Mouse (Mus musculus): ENCODE measurements at regions not wholly inside any gene's neighbourhood (a gene's known extent, or its start where the extent isn't known, plus 50 kb on each side); places are given as distances from the start of the nearest gene placed in this dataset.

GRCm38 (mm10) chrX:16998578-16998977 lies 87.0 kb upstream of the Ndp start:
- TF ChIP-seq IRF4 (IDR thresholded peaks at IDR 0.05; ENCODE audit: low read depth, low read length) (no peak), NRF1 (IDR thresholded peaks at IDR 0.05; ENCODE audit: low read depth, low read length) (no peak), POLR2A (IDR thresholded peaks at IDR 0.05; ENCODE audit: low read depth, low read length) (no peak), UBTF (IDR thresholded peaks at IDR 0.05; ENCODE audit: low read depth, low read length) (no peak), MXI1 (IDR thresholded peaks at IDR 0.05; ENCODE audit: low read depth, low read length) (no peak), ELF1 (IDR thresholded peaks at IDR 0.05; ENCODE audit: low read depth, low read length) (no peak), CTCF (conservative IDR thresholded peaks at IDR 0.05 in 1 of 2, IDR thresholded peaks at IDR 0.05 in 1 of 2; ENCODE audit: low read depth in 2 of 2, low read length in 2 of 2) (no peak), ETS1 (conservative IDR thresholded peaks at IDR 0.05; ENCODE audit: low read depth, low read length) (no peak), TCF12 (IDR thresholded peaks at IDR 0.05; ENCODE audit: low read depth, low read length) (no peak), CHD1 (IDR thresholded peaks at IDR 0.05; ENCODE audit: low read depth, low read length) (no peak), BHLHE40 (IDR thresholded peaks at IDR 0.05; ENCODE audit: low read depth, low read length) (no peak), MAX (IDR thresholded peaks at IDR 0.05; ENCODE audit: low read length) (no peak), ZC3H11A (IDR thresholded peaks at IDR 0.05; ENCODE audit: low read depth, low read length) (no peak), EP300 (IDR thresholded peaks at IDR 0.05; ENCODE audit: low read length) (no peak), MAZ (IDR thresholded peaks at IDR 0.05; ENCODE audit: low read depth, low read length) (no peak), SMC3 (IDR thresholded peaks at IDR 0.05; ENCODE audit: low read depth, low read length) (no peak)
- Histone ChIP-seq H3K27ac (ENCODE audit: insufficient read depth, low read depth) (no peak overlapping the region), H3K27me3 (replicated peaks) (no peaks in the 10 kb centered on the region), H3K9ac (ENCODE audit: insufficient read depth, low read depth) (no peak overlapping the region), H3K4me3 (replicated peaks in 1 of 3; ENCODE audit: low read depth in 2 of 3, low read length in 2 of 3, poor library complexity in 1 of 3) (no peak overlapping the region), H3K36me3 (replicated peaks in 1 of 2; ENCODE audit: control insufficient read depth in 1 of 2, insufficient read depth in 1 of 2, low read length in 1 of 2) (no peaks in the 10 kb centered on the region), H3K4me2 (ENCODE audit: insufficient read depth, low read depth, poor library complexity, severe bottlenecking) (no peak overlapping the region), H3K4me1 (ENCODE audit: control insufficient read depth in 1 of 2, insufficient read depth in 2 of 2) (no peaks in the 10 kb centered on the region), H3K79me2 (replicated peaks; ENCODE audit: control insufficient read depth, extremely low read depth, insufficient read depth, poor library complexity, severe bottlenecking) (no peaks in the 10 kb centered on the region), H3K9me3 (replicated peaks; ENCODE audit: low read length) (no peaks in the 10 kb centered on the region)
- no peak for DNase-seq (ENCODE audit: extremely low read depth)
- in situ Hi-C loops (cut with MboI; ENCODE audit: low pct_ligation_motif_present, low pct_unique_long_range_greater_than_20kb, low sequenced_read_pairs) = no loop called here
- dilution Hi-C loops (cut with MboI; ENCODE audit: extremely low pct_ligation_motif_present, extremely low pct_unique_long_range_greater_than_20kb, low sequenced_read_pairs) = no loop called here
